Mouse (Mus musculus): Measurements from ENCODE around the gene Arnt. TPM values are rescaled to one million over a fixed set of nuclear protein-coding genes. Genes with fewer than 3 reads are reported as not detected.
"Not testable (repeated sequence)": the region's sequence is repeated elsewhere in the genome, so short reads cannot be mapped to it uniquely, and the experiment has no call there.

The Arnt gene
- total and polyA plus RNA-seq, 2 experiments from 2014 or later = 8.7 to 12.4 TPM

- ATAC-seq (ENCODE audit: low FRiP score) (no peak), DNase-seq (ENCODE audit: low spot score) (no peak)
- 0 out of 2 replicates have a peak overlapping the region, but pooled peaks have one; percentile 78 for H3K9ac ChIP-seq (replicated peaks; ENCODE audit: low read length, poor library complexity, severe bottlenecking)
- WGBS = 75% methylated on average over 10 of the region's 10 CpGs
- no peak overlapping the region for H3K27ac ChIP-seq (ENCODE audit: low read depth, low read length)
- no peaks in the 10 kb centered on the region for H3K27me3 ChIP-seq (ENCODE audit: insufficient read depth, low read length)
- H3K9me3 ChIP-seq (ENCODE audit: low read length) = no peaks in the 10 kb centered on the region
- H3K4me2 ChIP-seq (ENCODE audit: low read depth, low read length, poor library complexity, severe bottlenecking) = peak overlapping the region; percentile 53
- H3K4me1 ChIP-seq (ENCODE audit: insufficient read depth, low read length) = no peaks in the 10 kb centered on the region
- H3K36me3 ChIP-seq (ENCODE audit: insufficient read depth, low read length) = no peaks in the 10 kb centered on the region
- no peak for TF ChIP-seq CTCF (IDR thresholded peaks at IDR 0.05)
- peak overlapping the region; percentile 85 for H3K4me3 ChIP-seq (ENCODE audit: low read depth, low read length)
Observed at GRCm38 (mm10) chr3:95433301-95433915, 780 bp upstream of the Arnt start.

GRCm38 (mm10) chr3:95434983-95435370, 789 bp downstream of the Arnt start:
- no peak for TF ChIP-seq CTCF (IDR thresholded peaks at IDR 0.05)
- peak overlapping the region; percentile 53 for H3K4me2 ChIP-seq (ENCODE audit: low read depth, low read length, poor library complexity, severe bottlenecking)
- H3K4me3 ChIP-seq (ENCODE audit: low read depth, low read length) = peak overlapping the region; percentile 85
- H3K9me3 ChIP-seq (ENCODE audit: low read length) = no peaks in the 10 kb centered on the region
- H3K27me3 ChIP-seq (ENCODE audit: insufficient read depth, low read length) = no peaks in the 10 kb centered on the region
- 1% methylated on average over 7 of the region's 7 CpGs for WGBS
- no peaks in the 10 kb centered on the region for H3K36me3 ChIP-seq (ENCODE audit: insufficient read depth, low read length)
- no peak for ATAC-seq (ENCODE audit: low FRiP score)
- no peak overlapping the region for H3K27ac ChIP-seq (ENCODE audit: low read depth, low read length)
- no peaks in the 10 kb centered on the region for H3K4me1 ChIP-seq (ENCODE audit: insufficient read depth, low read length)
- H3K9ac ChIP-seq (replicated peaks; ENCODE audit: low read length, poor library complexity, severe bottlenecking) = peak overlapping the region; percentile 78
- no peak for DNase-seq (ENCODE audit: low spot score)

GRCm38 (mm10) chr3:95435561-95435960, 1.4 kb downstream of the Arnt start:
- no peak for ATAC-seq (ENCODE audit: low FRiP score)
- peak overlapping the region; percentile 53 for H3K4me2 ChIP-seq (ENCODE audit: low read depth, low read length, poor library complexity, severe bottlenecking)
- 50% methylated on average over 1 of the region's 1 CpGs for WGBS
- H3K9ac ChIP-seq (replicated peaks; ENCODE audit: low read length, poor library complexity, severe bottlenecking) = no peak overlapping the region
- DNase-seq (ENCODE audit: low spot score) = no peak
- no peaks in the 10 kb centered on the region for H3K4me1 ChIP-seq (ENCODE audit: insufficient read depth, low read length)
- TF ChIP-seq CTCF (IDR thresholded peaks at IDR 0.05) = no peak
- no peaks in the 10 kb centered on the region for H3K27me3 ChIP-seq (ENCODE audit: insufficient read depth, low read length)
- H3K36me3 ChIP-seq (ENCODE audit: insufficient read depth, low read length) = no peaks in the 10 kb centered on the region
- H3K27ac ChIP-seq (ENCODE audit: low read depth, low read length) = no peak overlapping the region
- H3K4me3 ChIP-seq (ENCODE audit: low read depth, low read length) = peak overlapping the region; percentile 85
- H3K9me3 ChIP-seq (ENCODE audit: low read length) = no peaks in the 10 kb centered on the region

GRCm38 (mm10) chr3:95438636-95439035, 4.4 kb downstream of the Arnt start:
- not testable (repeated sequence) for DNase-seq (ENCODE audit: low spot score); H3K27ac ChIP-seq (ENCODE audit: low read depth, low read length); H3K4me1 ChIP-seq (ENCODE audit: insufficient read depth, low read length); H3K9me3 ChIP-seq (ENCODE audit: low read length); H3K4me3 ChIP-seq (ENCODE audit: low read depth, low read length); H3K27me3 ChIP-seq (ENCODE audit: insufficient read depth, low read length); H3K9ac ChIP-seq (replicated peaks; ENCODE audit: low read length, poor library complexity, severe bottlenecking); H3K4me2 ChIP-seq (ENCODE audit: low read depth, low read length, poor library complexity, severe bottlenecking); ATAC-seq (ENCODE audit: low FRiP score); H3K36me3 ChIP-seq (ENCODE audit: insufficient read depth, low read length)
- WGBS = 93% methylated on average over 4 of the region's 4 CpGs

GRCm38 (mm10) chr3:95439670-95440069, 5.5 kb downstream of the Arnt start:
- TF ChIP-seq CTCF (IDR thresholded peaks at IDR 0.05) = no peak
- H3K9ac ChIP-seq (replicated peaks; ENCODE audit: low read length, poor library complexity, severe bottlenecking) = no peak overlapping the region
- H3K27me3 ChIP-seq (ENCODE audit: insufficient read depth, low read length) = no peaks in the 10 kb centered on the region
- no peaks in the 10 kb centered on the region for H3K9me3 ChIP-seq (ENCODE audit: low read length)
- no peak overlapping the region for H3K4me3 ChIP-seq (ENCODE audit: low read depth, low read length)
- no peak for DNase-seq (ENCODE audit: low spot score)
- no peak overlapping the region for H3K27ac ChIP-seq (ENCODE audit: low read depth, low read length)
- no peak overlapping the region for H3K4me2 ChIP-seq (ENCODE audit: low read depth, low read length, poor library complexity, severe bottlenecking)
- no peaks in the 10 kb centered on the region for H3K36me3 ChIP-seq (ENCODE audit: insufficient read depth, low read length)
- no peak for ATAC-seq (ENCODE audit: low FRiP score)
- no peaks in the 10 kb centered on the region for H3K4me1 ChIP-seq (ENCODE audit: insufficient read depth, low read length)

GRCm38 (mm10) chr3:95442406-95443117, 8.4 kb downstream of the Arnt start:
- no peak for DNase-seq (ENCODE audit: low spot score)
- Histone ChIP-seq H3K4me3 (ENCODE audit: low read depth, low read length) (no peak overlapping the region), H3K27me3 (ENCODE audit: insufficient read depth, low read length) (no peaks in the 10 kb centered on the region), H3K4me2 (ENCODE audit: low read depth, low read length, poor library complexity, severe bottlenecking) (no peak overlapping the region), H3K9ac (replicated peaks; ENCODE audit: low read length, poor library complexity, severe bottlenecking) (no peak overlapping the region), H3K9me3 (ENCODE audit: low read length) (no peaks in the 10 kb centered on the region), H3K27ac (ENCODE audit: low read depth, low read length) (no peak overlapping the region), H3K4me1 (ENCODE audit: insufficient read depth, low read length) (no peaks in the 10 kb centered on the region), H3K36me3 (ENCODE audit: insufficient read depth, low read length) (no peaks in the 10 kb centered on the region)
- 90% methylated on average over 5 of the region's 5 CpGs for WGBS
- ATAC-seq (ENCODE audit: low FRiP score) = no peak
- no peak for TF ChIP-seq CTCF (IDR thresholded peaks at IDR 0.05)

Measured in midbrain, postnatal 0 days (tissue).